Mouse (Mus musculus) lung, postnatal 0 days (tissue): ENCODE data around the gene Cyth3. TPM values are rescaled to one million over a fixed set of nuclear protein-coding genes. Genes with fewer than 3 reads are reported as not detected.

Source experiments
- ATAC-seq: fragments of 200-750 bp; cut with Nextera tagmentation; 2 replicates; pipeline ENCODE4 v1.8.0; 2017; ENCODE audit warnings: moderate library complexity
- DNase-seq: peaks from one replicate; pipeline ENCODE4 v3.0.0-alpha.2; 2016; ENCODE audit warnings: low spot score
- H3K27ac ChIP-seq: fragments of 300-500 bp; sonication (generic); 2 replicates; pipeline ENCODE4 v1.5.1; 2014; ENCODE audit warnings: antibody characterized with exemption, mild to moderate bottlenecking, low read length, mixed read lengths
- H3K27me3 ChIP-seq: fragments of 300-500 bp; sonication (generic); replicated peaks from 2 replicates; pipeline ENCODE4 v1.6.1; 2014; ENCODE audit warnings: low read length, mixed read lengths; ENCODE audit not compliant: insufficient read depth
- H3K36me3 ChIP-seq: fragments of 300-500 bp; sonication (generic); 2 replicates; pipeline ENCODE4 v1.6.1; 2014; ENCODE audit warnings: low read length, mixed read lengths; ENCODE audit not compliant: insufficient read depth
- H3K4me1 ChIP-seq: fragments of 300-500 bp; sonication (generic); 2 replicates; pipeline ENCODE4 v1.6.1; 2014; ENCODE audit warnings: antibody characterized with exemption, low read depth, low read length, mixed read lengths; ENCODE audit not compliant: insufficient read depth
- H3K4me2 ChIP-seq: fragments of 300-500 bp; sonication (generic); replicated peaks from 2 replicates; pipeline ENCODE4 v1.6.1; 2014; ENCODE audit warnings: low read depth, mild to moderate bottlenecking, low read length, moderate library complexity, mixed read lengths
- H3K4me3 ChIP-seq: fragments of 300-500 bp; sonication (generic); 2 replicates; pipeline ENCODE4 v1.5.1; 2014; ENCODE audit warnings: low read depth, low read length
- H3K9ac ChIP-seq: fragments of 300-500 bp; sonication (generic); replicated peaks from 2 replicates; pipeline ENCODE4 v1.6.1; 2014; ENCODE audit warnings: low read depth, mild to moderate bottlenecking
- H3K9me3 ChIP-seq: fragments of 300-500 bp; sonication (generic); 2 replicates; pipeline ENCODE4 v1.6.1; 2016; ENCODE audit warnings: low read length, mixed read lengths
- CTCF ChIP-seq: IDR thresholded peaks from 2 replicates; pipeline ENCODE4 v1.5.1; 2016; ENCODE audit warnings: antibody characterized with exemption, mild to moderate bottlenecking
- EP300 ChIP-seq: IDR thresholded peaks from 2 replicates; pipeline ENCODE4 v1.6.1; 2016; ENCODE audit warnings: antibody characterized with exemption, mild to moderate bottlenecking, control low read depth
- WGBS: fragments of 180-500 bp; shearing (Covaris S2); extraction: QIAGEN DNeasy Blood & Tissue Kit; methylation state at CpG from one replicate; pipeline ENCODE4 v1.1.7; 2014; 5-methylcytosine and 5-hydroxymethylcytosine counted together
- polyA plus RNA-seq: library from polyadenylated mRNA; unstranded; fragments of >200 nt; fragmentation: Nextera tagmentation; extraction: Ambion mirVana; gene quantifications from 2 replicates; pipeline ENCODE4 v1.2.1, GENCODE M21; 2015

Cyth3 gene
- polyA plus RNA-seq, 1 experiment from 2014 or later = 96.6 TPM

- TF ChIP-seq EP300 = no peak
- no peak for TF ChIP-seq CTCF
- Histone ChIP-seq H3K4me1 (peaks cover 19% of the 10 kb centered on the region; the same call in 1 of the 2 replicates), H3K27me3 (no peaks in the 10 kb centered on the region), H3K9me3 (no peaks in the 10 kb centered on the region), H3K4me2 (no peak overlapping the region), H3K27ac (no peak overlapping the region), H3K4me3 (no peak overlapping the region), H3K9ac (no peak overlapping the region), H3K36me3 (no peaks in the 10 kb centered on the region)
- 82% methylated on average over 6 of the region's 6 CpGs for WGBS
- no peak for DNase-seq
- ATAC-seq = no peak
Measured at GRCm38 (mm10) chr5:143649168-143649567, 26.9 kb downstream of the Cyth3 start.

- Histone ChIP-seq H3K4me2 (no peak overlapping the region), H3K27ac (no peak overlapping the region), H3K36me3 (no peaks in the 10 kb centered on the region), H3K4me3 (no peak overlapping the region), H3K4me1 (peaks cover 44% of the 10 kb centered on the region), H3K27me3 (no peaks in the 10 kb centered on the region), H3K9ac (no peak overlapping the region), H3K9me3 (no peaks in the 10 kb centered on the region)
- ATAC-seq = no peak
- TF ChIP-seq EP300 (no peak), CTCF (no peak)
- 62% methylated on average over 8 of the region's 8 CpGs for WGBS
- no peak for DNase-seq
Measured at GRCm38 (mm10) chr5:143651855-143652631, 29.8 kb downstream of the Cyth3 start.

- DNase-seq (no peak), ATAC-seq (no peak)
- TF ChIP-seq CTCF (no peak), EP300 (no peak)
- peaks cover 49% of the 10 kb centered on the region for H3K4me1 ChIP-seq
- no peaks in the 10 kb centered on the region for H3K9me3 ChIP-seq
- no peak overlapping the region for H3K9ac ChIP-seq
- 0 out of 2 replicates have a peak overlapping the region, but pooled peaks have one; percentile 38 for H3K27ac ChIP-seq
- no peaks in the 10 kb centered on the region for H3K36me3 ChIP-seq
- 74% methylated on average over 5 of the region's 5 CpGs for WGBS
- no peak overlapping the region for H3K4me2 ChIP-seq
- H3K27me3 ChIP-seq = no peaks in the 10 kb centered on the region
- no peak overlapping the region for H3K4me3 ChIP-seq
Measured at GRCm38 (mm10) chr5:143653497-143653896, 31.2 kb downstream of the Cyth3 start.

- Histone ChIP-seq H3K4me2 (no peak overlapping the region), H3K27ac (peak overlapping the region; percentile 72), H3K4me1 (peaks cover 46% of the 10 kb centered on the region), H3K4me3 (no peak overlapping the region), H3K27me3 (no peaks in the 10 kb centered on the region), H3K9ac (no peak overlapping the region), H3K9me3 (no peaks in the 10 kb centered on the region), H3K36me3 (no peaks in the 10 kb centered on the region; the same call in 1 of the 2 replicates)
- peak; percentile 84 for ATAC-seq
- whole genome bisulfite sequencing = 20% methylated on average over 7 of the region's 7 CpGs
- no peak for TF ChIP-seq CTCF
- peak; percentile 90 for DNase-seq
Measured at GRCm38 (mm10) chr5:143654670-143655510, 32.6 kb downstream of the Cyth3 start.

GRCm38 (mm10) chr5:143655511-143655943 is 33.3 kb downstream of the Cyth3 start:
- H3K4me2 ChIP-seq = no peak overlapping the region
- H3K27me3 ChIP-seq = no peaks in the 10 kb centered on the region
- H3K27ac ChIP-seq = peak overlapping the region; percentile 72
- no peaks in the 10 kb centered on the region for H3K9me3 ChIP-seq
- H3K4me1 ChIP-seq = peaks cover 51% of the 10 kb centered on the region
- 64% methylated on average over 4 of the region's 4 CpGs for WGBS
- H3K4me3 ChIP-seq = no peak overlapping the region
- ATAC-seq = no peak
- DNase-seq = no peak
- no peak for TF ChIP-seq EP300
- TF ChIP-seq CTCF = no peak
- H3K9ac ChIP-seq = no peak overlapping the region
- no peaks in the 10 kb centered on the region; the same call in 1 of the 2 replicates for H3K36me3 ChIP-seq

GRCm38 (mm10) chr5:143656708-143657245 is 34.5 kb downstream of the Cyth3 start:
- no peak overlapping the region for H3K9ac ChIP-seq
- no peak for TF ChIP-seq EP300
- TF ChIP-seq CTCF = no peak
- H3K27ac ChIP-seq = peak overlapping the region; percentile 72
- DNase-seq (peak; percentile 66), ATAC-seq (peak; percentile 59)
- H3K4me2 ChIP-seq = no peak overlapping the region
- 23% methylated on average over 2 of the region's 2 CpGs for WGBS
- no peaks in the 10 kb centered on the region for H3K27me3 ChIP-seq
- H3K4me1 ChIP-seq = peaks cover 51% of the 10 kb centered on the region
- no peaks in the 10 kb centered on the region; the same call in 1 of the 2 replicates for H3K36me3 ChIP-seq
- no peaks in the 10 kb centered on the region for H3K9me3 ChIP-seq
- H3K4me3 ChIP-seq = no peak overlapping the region
